Mouse (Mus musculus) intestine, embryonic 15.5 days (tissue): ENCODE results near the gene Gpr132. TPM values are rescaled to one million over a fixed set of nuclear protein-coding genes. Genes with fewer than 3 reads are reported as not detected.

ENCODE experiments used
- ATAC-seq: fragments of 200-750 bp; cut with Nextera tagmentation; 2 replicates; pipeline ENCODE4 v1.8.0; 2017; ENCODE audit warnings: moderate TSS enrichment, moderate library complexity
- H3K27ac ChIP-seq: fragments of 300-500 bp; sonication (generic); 2 replicates; pipeline ENCODE4 v1.5.1; 2015; ENCODE audit warnings: mild to moderate bottlenecking, inconsistent platforms
- H3K27me3 ChIP-seq: fragments of 300-500 bp; sonication (generic); replicated peaks from 2 replicates; pipeline ENCODE4 v1.6.1; 2015; ENCODE audit warnings: inconsistent platforms
- H3K36me3 ChIP-seq: fragments of 300-500 bp; sonication (generic); 2 replicates; pipeline ENCODE4 v1.6.1; 2015; ENCODE audit warnings: inconsistent platforms
- H3K4me1 ChIP-seq: fragments of 300-500 bp; sonication (generic); replicated peaks from 2 replicates; pipeline ENCODE4 v1.6.1; 2015; ENCODE audit warnings: inconsistent platforms
- H3K4me2 ChIP-seq: fragments of 300-500 bp; sonication (generic); replicated peaks from 2 replicates; pipeline ENCODE4 v1.6.1; 2015; ENCODE audit warnings: mild to moderate bottlenecking, inconsistent platforms
- H3K4me3 ChIP-seq: fragments of 300-500 bp; sonication (generic); replicated peaks from 2 replicates; pipeline ENCODE4 v1.5.1; 2015; ENCODE audit warnings: inconsistent platforms
- H3K9ac ChIP-seq: fragments of 300-500 bp; sonication (generic); 2 replicates; pipeline ENCODE4 v1.6.1; 2015; ENCODE audit warnings: inconsistent platforms
- H3K9me3 ChIP-seq: fragments of 300-500 bp; sonication (generic); 2 replicates; pipeline ENCODE4 v1.6.1; 2016; ENCODE audit warnings: inconsistent platforms
- WGBS: fragments of 180-500 bp; shearing (Covaris S2); methylation state at CpG from one replicate; pipeline ENCODE4 v1.1.7; 2015; 5-methylcytosine and 5-hydroxymethylcytosine counted together
- polyA plus RNA-seq: library from polyadenylated mRNA; unstranded; fragments of >200 nt; fragmentation: Nextera tagmentation; extraction: Ambion mirVana; gene quantifications from 2 replicates; pipeline ENCODE4 v1.2.1, GENCODE M21; 2015

Gene Gpr132
- polyA plus RNA-seq, 1 experiment from 2014 or later: 0.24 TPM

DNA sequence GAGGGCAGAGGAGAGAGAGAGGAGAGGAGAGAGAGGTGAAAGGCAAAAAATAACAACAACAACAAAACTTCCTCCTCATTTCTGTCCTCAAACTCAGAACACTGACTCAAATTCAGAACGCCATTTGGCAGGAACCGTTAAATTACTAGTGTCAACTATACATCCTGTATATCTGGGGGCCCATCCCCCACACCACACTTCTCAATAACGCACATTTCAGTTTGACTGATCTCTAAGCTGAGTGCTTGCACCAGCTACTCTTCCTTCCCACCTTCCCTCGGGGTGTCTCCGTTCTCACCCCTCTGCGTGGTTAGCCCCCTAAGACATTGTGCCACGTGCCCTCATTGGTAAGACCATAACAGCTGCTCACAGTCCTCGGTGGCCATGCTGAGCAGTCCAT, 8.1 kb downstream of the Gpr132 start:
- Histone ChIP-seq H3K9me3 (no peaks in the 10 kb centered on the region), H3K27me3 (no peaks in the 10 kb centered on the region), H3K36me3 (no peaks in the 10 kb centered on the region), H3K9ac (no peak overlapping the region), H3K4me2 (no peak overlapping the region), H3K4me3 (no peak overlapping the region), H3K27ac (no peak overlapping the region), H3K4me1 (no peaks in the 10 kb centered on the region)
- 61% methylated on average over 8 of the region's 8 CpGs for WGBS
- no peak for ATAC-seq

- Histone ChIP-seq H3K27me3 (no peaks in the 10 kb centered on the region), H3K4me2 (no peak overlapping the region), H3K27ac (no peak overlapping the region), H3K9me3 (no peaks in the 10 kb centered on the region), H3K4me3 (no peak overlapping the region), H3K9ac (no peak overlapping the region), H3K4me1 (no peaks in the 10 kb centered on the region), H3K36me3 (no peaks in the 10 kb centered on the region)
- no peak for ATAC-seq
- WGBS: 90% methylated on average over 9 of the region's 9 CpGs
Measured at GRCm38 (mm10) chr12:112858581-112859336, 9.3 kb downstream of the Gpr132 start.

DNA sequence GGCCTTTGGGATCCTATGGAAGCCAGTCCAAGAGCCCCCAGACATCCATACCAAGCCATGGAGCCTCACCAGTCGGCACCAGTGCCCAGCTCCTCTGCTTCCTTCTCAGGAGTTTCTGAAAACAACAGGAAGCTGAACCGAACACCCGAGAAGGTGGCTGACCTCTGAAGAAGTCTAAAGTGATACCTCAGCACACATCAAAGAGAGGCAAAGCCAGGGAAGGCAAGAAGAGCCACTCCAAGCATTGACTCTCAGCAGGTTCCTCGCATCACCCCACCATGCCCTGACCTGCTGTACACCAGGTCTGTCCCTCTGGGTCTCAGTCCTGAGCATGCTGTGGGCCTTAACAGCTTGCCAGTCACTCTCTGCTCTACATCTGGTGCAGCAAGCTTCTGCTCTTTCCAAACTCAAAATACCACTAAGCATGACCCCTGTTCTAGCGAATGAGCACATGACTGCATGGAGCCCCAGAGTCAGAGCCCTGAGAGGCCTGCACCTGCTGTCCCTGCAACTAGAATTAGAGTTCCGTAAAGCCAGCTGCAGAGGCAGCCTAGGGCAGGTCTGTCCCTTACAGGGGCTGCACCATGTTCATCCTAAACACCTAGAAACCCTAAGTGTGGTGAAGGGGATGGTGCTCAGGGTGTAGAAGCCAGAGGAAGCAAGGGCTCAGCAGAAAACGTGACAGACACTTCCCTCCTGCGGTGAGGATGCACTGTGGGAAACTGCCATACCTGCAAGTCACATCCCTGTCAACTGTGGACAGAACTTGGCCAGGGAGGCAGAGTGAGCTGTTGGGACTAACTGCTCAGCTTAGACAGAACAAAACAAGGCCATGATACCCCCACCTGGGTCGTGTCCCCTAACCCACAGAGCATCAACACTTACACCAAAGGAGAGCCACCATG, 10.8 kb downstream of the Gpr132 start:
- Histone ChIP-seq H3K36me3 (no peaks in the 10 kb centered on the region), H3K27ac (no peak overlapping the region), H3K9me3 (no peaks in the 10 kb centered on the region), H3K27me3 (no peaks in the 10 kb centered on the region), H3K4me2 (no peak overlapping the region), H3K4me1 (0 out of 2 replicates have a peak, but pooled peaks cover 2% of the 10 kb centered on the region), H3K9ac (no peak overlapping the region), H3K4me3 (no peak overlapping the region)
- ATAC-seq: no peak
- WGBS: 66% methylated on average over 9 of the region's 9 CpGs

- H3K36me3 ChIP-seq: no peaks in the 10 kb centered on the region
- no peak for ATAC-seq
Measured at GRCm38 (mm10) chr12:112856338-112856737, 11.7 kb downstream of the Gpr132 start.

DNA sequence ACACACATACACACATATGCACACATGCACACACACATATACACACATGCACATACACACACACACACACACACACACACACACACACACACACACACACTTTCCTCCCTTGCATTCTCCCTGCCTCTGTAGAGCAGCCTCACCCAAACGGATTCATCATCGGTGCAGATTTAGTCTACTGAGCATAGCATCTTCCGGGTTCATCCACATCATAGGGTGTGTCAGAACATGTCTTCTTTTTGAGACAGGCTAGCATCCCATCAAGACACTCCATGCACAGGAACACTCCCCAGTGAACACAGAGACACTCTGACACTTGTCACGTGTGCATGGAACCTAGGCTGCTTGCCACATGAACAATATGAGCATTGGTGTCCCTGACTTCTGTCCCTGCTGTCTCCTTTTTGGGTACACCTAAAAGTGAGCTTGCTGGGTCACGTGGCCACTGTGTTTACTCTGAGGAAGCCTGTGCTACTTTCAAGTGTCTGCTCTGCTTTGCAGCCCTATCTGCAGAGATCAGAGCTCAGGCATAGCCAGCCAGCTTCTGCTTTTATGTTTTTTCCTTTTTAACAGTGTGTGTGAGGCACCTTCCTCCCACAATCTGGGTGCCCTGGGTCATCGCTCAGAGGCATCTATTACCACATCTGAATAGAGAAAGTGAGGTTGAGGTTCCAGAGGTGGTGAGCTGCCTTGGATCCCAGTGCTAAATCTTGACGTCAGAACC, 13.3 kb downstream of the Gpr132 start:
- Histone ChIP-seq H3K27me3 (no peaks in the 10 kb centered on the region), H3K27ac (no peak overlapping the region), H3K9me3 (no peaks in the 10 kb centered on the region), H3K4me2 (no peak overlapping the region), H3K36me3 (no peaks in the 10 kb centered on the region), H3K4me3 (no peak overlapping the region), H3K9ac (no peak overlapping the region), H3K4me1 (0 out of 2 replicates have a peak, but pooled peaks cover 2% of the 10 kb centered on the region)
- WGBS: 60% methylated on average over 7 of the region's 7 CpGs
- ATAC-seq: no peak

More at GRCm38 (mm10) chr12:112856338-112856737, 11.7 kb downstream of the Gpr132 start:
- H3K27me3 ChIP-seq: no peaks in the 10 kb centered on the region
- H3K4me1 ChIP-seq: 0 out of 2 replicates have a peak, but pooled peaks cover 2% of the 10 kb centered on the region
- H3K27ac ChIP-seq: no peak overlapping the region
- no peak overlapping the region for H3K4me2 ChIP-seq
- H3K9me3 ChIP-seq: no peaks in the 10 kb centered on the region
- 91% methylated on average over 3 of the region's 3 CpGs for WGBS
- H3K9ac ChIP-seq: no peak overlapping the region
- no peak overlapping the region for H3K4me3 ChIP-seq

GRCm38 (mm10) chr12:112853050-112853729, 14.8 kb downstream of the Gpr132 start:
- 66% methylated on average over 11 of the region's 11 CpGs for WGBS
- H3K9me3 ChIP-seq: no peaks in the 10 kb centered on the region

DNA sequence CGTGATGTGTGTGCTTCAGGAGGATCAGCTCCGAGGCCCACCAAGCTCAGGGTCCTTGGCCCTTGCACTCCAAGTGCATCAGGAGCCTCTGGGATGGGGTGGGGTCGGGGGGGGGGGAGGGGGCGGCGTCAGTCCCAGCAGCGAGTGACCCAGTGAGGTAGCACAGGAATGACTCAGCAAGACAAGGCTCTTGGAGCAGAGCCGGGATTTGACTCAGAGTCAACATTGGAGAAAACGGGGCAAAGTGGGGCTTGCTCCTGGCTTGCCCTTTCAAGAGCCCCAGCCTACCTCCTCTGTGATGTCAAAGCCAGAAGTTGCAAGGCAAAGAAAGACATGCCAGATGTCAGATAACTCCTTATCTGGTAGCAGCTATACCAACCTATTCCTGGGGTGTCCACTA, 16.9 kb downstream of the Gpr132 start:
- Histone ChIP-seq H3K36me3 (no peaks in the 10 kb centered on the region), H3K9me3 (no peaks in the 10 kb centered on the region), H3K27ac (no peak overlapping the region), H3K4me3 (no peak overlapping the region), H3K4me2 (no peak overlapping the region), H3K27me3 (no peaks in the 10 kb centered on the region), H3K4me1 (0 out of 2 replicates have a peak, but pooled peaks cover 2% of the 10 kb centered on the region), H3K9ac (no peak overlapping the region)
- ATAC-seq: no peak
- WGBS: 35% methylated on average over 7 of the region's 8 CpGs

More at GRCm38 (mm10) chr12:112853050-112853729, 14.8 kb downstream of the Gpr132 start:
- ATAC-seq: 0 out of 2 replicates have a peak, but pooled peaks have one; percentile 13
- Histone ChIP-seq H3K4me2 (no peak overlapping the region), H3K27ac (no peak overlapping the region), H3K4me1 (0 out of 2 replicates have a peak, but pooled peaks cover 2% of the 10 kb centered on the region), H3K9ac (no peak overlapping the region), H3K4me3 (no peak overlapping the region), H3K27me3 (no peaks in the 10 kb centered on the region), H3K36me3 (no peaks in the 10 kb centered on the region)

DNA sequence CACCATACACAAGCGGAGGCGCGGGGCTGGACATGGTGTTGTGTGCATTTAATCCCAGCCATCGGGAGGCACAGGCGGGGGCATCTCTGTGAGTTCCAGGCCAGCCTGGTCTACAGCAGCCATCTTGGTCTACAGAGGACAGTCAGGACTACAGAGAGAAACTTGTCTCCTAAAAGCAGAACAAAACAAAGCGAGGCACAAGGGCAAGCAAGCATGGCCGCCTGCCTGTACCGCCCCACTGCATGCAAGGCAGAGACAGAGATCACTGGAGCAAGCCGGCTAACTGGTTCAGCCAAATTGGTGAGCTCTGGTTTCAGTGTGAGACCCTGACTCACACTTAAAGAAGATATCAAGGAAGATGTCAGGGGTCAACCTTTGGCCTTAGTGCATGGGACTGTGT, 17.7 kb downstream of the Gpr132 start:
- no peak for ATAC-seq
- Histone ChIP-seq H3K9ac (no peak overlapping the region), H3K36me3 (no peaks in the 10 kb centered on the region), H3K27me3 (no peaks in the 10 kb centered on the region), H3K4me3 (no peak overlapping the region), H3K4me2 (no peak overlapping the region), H3K27ac (no peak overlapping the region), H3K9me3 (no peaks in the 10 kb centered on the region), H3K4me1 (0 out of 2 replicates have a peak, but pooled peaks cover 2% of the 10 kb centered on the region)
- 88% methylated on average over 9 of the region's 9 CpGs for WGBS

- Histone ChIP-seq H3K27me3 (no peaks in the 10 kb centered on the region), H3K9me3 (no peaks in the 10 kb centered on the region), H3K9ac (no peak overlapping the region), H3K27ac (no peak overlapping the region), H3K4me1 (0 out of 2 replicates have a peak, but pooled peaks cover 2% of the 10 kb centered on the region), H3K4me3 (no peak overlapping the region), H3K36me3 (no peaks in the 10 kb centered on the region), H3K4me2 (no peak overlapping the region)
- WGBS: 68% methylated on average over 11 of the region's 11 CpGs
- no peak for ATAC-seq
Measured at GRCm38 (mm10) chr12:112849235-112850022, 18.6 kb downstream of the Gpr132 start.

DNA sequence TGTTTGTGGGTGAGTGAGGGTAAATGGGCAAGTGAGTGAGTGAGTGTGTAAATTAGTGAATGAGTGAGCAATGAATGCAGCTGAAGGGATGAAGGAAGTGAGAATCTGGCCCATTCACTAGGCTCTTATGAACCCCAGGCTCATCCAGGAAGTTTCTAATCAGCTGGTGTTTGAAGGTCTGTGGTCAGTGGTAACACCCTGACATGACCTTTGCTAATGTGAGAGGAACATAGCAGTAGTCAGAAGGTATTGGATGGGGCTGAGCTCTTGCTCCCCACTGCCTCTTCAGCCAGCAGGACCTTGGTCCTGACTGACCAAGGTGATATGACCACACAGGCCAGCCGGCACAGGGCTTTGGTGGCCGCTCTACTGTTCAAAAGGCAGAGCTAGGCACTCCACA, 20.1 kb downstream of the Gpr132 start:
- Histone ChIP-seq H3K36me3 (no peaks in the 10 kb centered on the region), H3K4me1 (0 out of 2 replicates have a peak, but pooled peaks cover under 1% of the 10 kb centered on the region), H3K4me3 (no peak overlapping the region), H3K9ac (no peak overlapping the region), H3K4me2 (no peak overlapping the region), H3K27me3 (no peaks in the 10 kb centered on the region), H3K9me3 (no peaks in the 10 kb centered on the region), H3K27ac (no peak overlapping the region)
- no peak for ATAC-seq
- 90% methylated on average over 2 of the region's 2 CpGs for WGBS

- Histone ChIP-seq H3K27me3 (no peaks in the 10 kb centered on the region), H3K4me1 (no peaks in the 10 kb centered on the region), H3K9ac (no peak overlapping the region), H3K4me2 (no peak overlapping the region), H3K9me3 (no peaks in the 10 kb centered on the region), H3K4me3 (no peak overlapping the region), H3K36me3 (no peaks in the 10 kb centered on the region), H3K27ac (no peak overlapping the region)
- peak; percentile 63; the same call in 1 of the 2 replicates for ATAC-seq
- WGBS: 19% methylated on average over 3 of the region's 3 CpGs
Measured at GRCm38 (mm10) chr12:112843803-112844202, 24.2 kb downstream of the Gpr132 start.
